Mouse (Mus musculus): ENCODE results near the gene Tsga8. TPM values are rescaled to one million over a fixed set of nuclear protein-coding genes. Genes with fewer than 3 reads are reported as not detected.

Gene Tsga8
- polyA plus RNA-seq (2017; shearing (Covaris generic)) = not detected

GRCm38 (mm10) chrX:83487598-83487997, at the start of gene Tsga8:
Gene Tsga8 (minus strand): TSS chrX:83487924.

Measured in activated CD4-positive, CD25-positive, alpha-beta regulatory T cell (primary cell).